Mouse (Mus musculus) gastrocnemius, postnatal 14 days (tissue): ENCODE results near the gene Aip. TPM values are rescaled to one million over a fixed set of nuclear protein-coding genes. Genes with fewer than 3 reads are reported as not detected.
"Not testable (repeated sequence)": the region's sequence is repeated elsewhere in the genome, so short reads cannot be mapped to it uniquely, and the experiment has no call there.

Experiments
- DNase-seq: peaks from one replicate; pipeline ENCODE4 v3.0.0; 2021; ENCODE audit warnings: mixed read lengths
- intact Hi-C: fragments of 180-260 bp; cut with DNase I; formaldehyde crosslinking; loops from one replicate; pipeline ENCODE4 v1.15.1; 2025; ENCODE audit warnings: low total_unique reads
- total RNA-seq, 2 experiments: library from RNA; stranded (reverse); gene quantifications; 2 replicates each; pipeline ENCODE4 v1.2.3; 2021

Gene Aip
- total RNA-seq, 2 experiments from 2014 or later: 51.4 to 57.9 TPM

GRCm38 (mm10) chr19:4142416-4143173 lies 16.9 kb upstream of the Aip start:
- intact Hi-C loops: no loop called here
- DNase-seq: no peak

GRCm38 (mm10) chr19:4140147-4140546 lies 14.5 kb upstream of the Aip start:
- DNase-seq: no peak

GRCm38 (mm10) chr19:4139446-4139845 lies 13.8 kb upstream of the Aip start, which contains the start of gene Gpr152:
Gpr152 (plus strand) TSS chr19:4139787.
- DNase-seq: no peak
- intact Hi-C loops: no loop called here

More at GRCm38 (mm10) chr19:4140147-4140546, 14.5 kb upstream of the Aip start:
- intact Hi-C loops: no loop called here

- intact Hi-C loops: no loop called here
These were observed 12.3 kb upstream of the Aip start for GRCm38 (mm10) chr19:4137913-4138312.

GRCm38 (mm10) chr19:4136463-4136862 lies 10.8 kb upstream of the Aip start:
- DNase-seq: no peak
- intact Hi-C loops: no loop called here

More at GRCm38 (mm10) chr19:4137913-4138312, 12.3 kb upstream of the Aip start:
- no peak for DNase-seq

- DNase-seq, intact Hi-C loops: not testable (repeated sequence)
These were observed 10.3 kb upstream of the Aip start for GRCm38 (mm10) chr19:4135963-4136345.

- intact Hi-C loops, DNase-seq: not testable (repeated sequence)
These were observed 9.7 kb upstream of the Aip start for GRCm38 (mm10) chr19:4135229-4135962.

- no peak for DNase-seq
- intact Hi-C loops: no loop called here
These were observed 8.7 kb upstream of the Aip start for GRCm38 (mm10) chr19:4134354-4134753.

- DNase-seq: no peak
- intact Hi-C loops: no loop called here
These were observed 6.1 kb upstream of the Aip start for GRCm38 (mm10) chr19:4131768-4132167.

GRCm38 (mm10) chr19:4131075-4131474 lies 5.4 kb upstream of the Aip start:
- intact Hi-C loops: no loop called here
- DNase-seq: no peak

- DNase-seq: no peak
- intact Hi-C loops: no loop called here
These were observed 4.4 kb upstream of the Aip start for GRCm38 (mm10) chr19:4130106-4130505.

- intact Hi-C loops: no loop called here
These were observed 3.8 kb upstream of the Aip start for GRCm38 (mm10) chr19:4129462-4129861.

GRCm38 (mm10) chr19:4126759-4127495 lies 1.3 kb upstream of the Aip start:
- intact Hi-C loops: no loop called here

More at GRCm38 (mm10) chr19:4129462-4129861, 3.8 kb upstream of the Aip start:
- no peak for DNase-seq

GRCm38 (mm10) chr19:4125268-4125667 lies 390 bp downstream of the Aip start:
- intact Hi-C loops: not testable (repeated sequence)

More at GRCm38 (mm10) chr19:4126759-4127495, 1.3 kb upstream of the Aip start:
- DNase-seq: no peak

GRCm38 (mm10) chr19:4124432-4124831 lies 1.2 kb downstream of the Aip start:
- intact Hi-C loops: no loop called here
- DNase-seq: no peak

More at GRCm38 (mm10) chr19:4125268-4125667, 390 bp downstream of the Aip start:
- DNase-seq: not testable (repeated sequence)

- intact Hi-C loops: no loop called here
- DNase-seq: no peak
These were observed 3.0 kb downstream of the Aip start for GRCm38 (mm10) chr19:4122411-4123370.

- intact Hi-C loops, DNase-seq: not testable (repeated sequence)
These were observed 3.8 kb downstream of the Aip start for GRCm38 (mm10) chr19:4121896-4122295.

- DNase-seq: peak; percentile 98
These were observed 4.4 kb downstream of the Aip start for GRCm38 (mm10) chr19:4121097-4121805.

More at GRCm38 (mm10) chr19:4121097-4121805, 4.4 kb downstream of the Aip start:
- intact Hi-C loops: no loop called here
